Mouse (Mus musculus): ENCODE results near the gene Khk.

DNA sequence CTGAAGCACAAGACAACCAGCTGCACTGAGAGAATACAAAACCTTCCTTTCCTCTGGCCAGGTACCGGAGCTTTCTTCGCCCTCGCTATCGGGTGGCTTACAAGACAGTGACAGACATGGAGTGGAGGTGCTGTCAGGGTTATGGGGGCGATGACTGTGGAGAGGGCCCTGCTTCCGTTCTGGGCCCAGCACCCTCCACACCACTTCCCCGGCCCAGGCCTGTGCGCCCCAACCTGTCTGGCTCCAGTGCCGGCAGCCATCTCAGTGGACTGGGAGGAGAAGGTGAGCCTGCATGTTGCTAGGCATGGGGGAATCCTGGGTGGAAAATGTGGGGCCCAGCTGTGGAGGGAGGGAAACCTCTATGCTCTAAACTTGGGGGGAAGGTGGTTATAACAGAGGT is 5.8 kb upstream of the Khk start:
- no peak for TF ChIP-seq GATA1 (IDR thresholded peaks at IDR 0.05; ENCODE audit: borderline replicate concordance, low read length)
- TF ChIP-seq CTCF (IDR thresholded peaks at IDR 0.05; ENCODE audit: low read depth, low read length) = no peak
- no peak for TF ChIP-seq POLR2AphosphoS5 (IDR thresholded peaks at IDR 0.05; ENCODE audit: insufficient replicate concordance, low read depth, low read length)
- TF ChIP-seq TAL1 (conservative IDR thresholded peaks at IDR 0.05; ENCODE audit: low read depth, low read length) = no peak
